Mouse (Mus musculus) G1E (cell line): Measurements from ENCODE around the gene Top1. TPM values are rescaled to one million over a fixed set of nuclear protein-coding genes. Genes with fewer than 3 reads are reported as not detected.

ENCODE experiments used
- ATAC-seq: 2 replicates; pipeline ENCODE4 v1.8.0; 2016; ENCODE audit warnings: mild to moderate bottlenecking; ENCODE audit not compliant: insufficient number of reproducible peaks, poor library complexity, low FRiP score, severe bottlenecking; ENCODE audit errors: extremely low read depth
- DNase-seq: peaks from one replicate; pipeline ENCODE4 v3.0.0; 2012; ENCODE audit warnings: low spot score
- H3K27me3 ChIP-seq: 2 replicates; pipeline ENCODE4 v1.6.1; 2012; ENCODE audit warnings: mild to moderate bottlenecking, low read length, inconsistent platforms; ENCODE audit not compliant: insufficient read depth
- H3K36me3 ChIP-seq: replicated peaks from 2 replicates; pipeline ENCODE3; 2012; ENCODE audit warnings: mild to moderate bottlenecking, inconsistent platforms
- H3K4me1 ChIP-seq: 2 replicates; pipeline ENCODE4 v1.6.1; 2012; ENCODE audit warnings: low read depth, low read length, inconsistent platforms, mixed read lengths; ENCODE audit not compliant: insufficient read depth
- H3K4me3 ChIP-seq: 2 replicates; pipeline ENCODE4 v1.5.1; 2012; ENCODE audit warnings: low read depth, mild to moderate bottlenecking, inconsistent platforms, low read length, moderate library complexity, mixed read lengths
- H3K9me3 ChIP-seq: replicated peaks from 2 replicates; pipeline ENCODE4 v1.6.1; 2012; ENCODE audit warnings: inconsistent platforms
- CTCF ChIP-seq: IDR thresholded peaks from 2 replicates; pipeline ENCODE4 v1.5.1; 2012; ENCODE audit warnings: low read depth, low read length, inconsistent platforms, mixed read lengths
- GATA1 ChIP-seq: IDR thresholded peaks from 2 replicates; pipeline ENCODE4 v1.6.1; 2012; ENCODE audit warnings: borderline replicate concordance, low read length, inconsistent platforms, mixed read lengths
- GATA2 ChIP-seq: IDR thresholded peaks from 2 replicates; pipeline ENCODE4 v1.6.1; 2012; ENCODE audit warnings: low read depth, low read length, inconsistent platforms, borderline replicate concordance
- POLR2AphosphoS5 ChIP-seq: IDR thresholded peaks from 2 replicates; pipeline ENCODE4 v1.6.1; 2012; ENCODE audit warnings: low read depth, low read length, inconsistent platforms; ENCODE audit not compliant: insufficient replicate concordance
- TAL1 ChIP-seq: conservative IDR thresholded peaks from 2 replicates; pipeline ENCODE4 v1.6.1; 2012; ENCODE audit warnings: low read depth, low read length, inconsistent platforms, mixed read lengths
- polyA plus RNA-seq: library from polyadenylated mRNA; stranded (reverse); fragments of >175 nt; gene quantifications from 2 replicates; pipeline ENCODE4 v1.2.3, GENCODE M21; 2012
- total RNA-seq, 2 experiments: library from RNA; stranded (forward) in 1 of 2; stranded (reverse) in 1 of 2; fragments of 200-1000 nt in 1 of 2; fragments of >200 nt in 1 of 2; fragmentation: Nextera tagmentation in 1 of 2; gene quantifications; 2 replicates each; pipeline ENCODE4 v1.2.3; 2014 to 2017

Gene Top1
- total and polyA plus RNA-seq, 3 experiments, result 113 to 184 (median 136) TPM

DNA sequence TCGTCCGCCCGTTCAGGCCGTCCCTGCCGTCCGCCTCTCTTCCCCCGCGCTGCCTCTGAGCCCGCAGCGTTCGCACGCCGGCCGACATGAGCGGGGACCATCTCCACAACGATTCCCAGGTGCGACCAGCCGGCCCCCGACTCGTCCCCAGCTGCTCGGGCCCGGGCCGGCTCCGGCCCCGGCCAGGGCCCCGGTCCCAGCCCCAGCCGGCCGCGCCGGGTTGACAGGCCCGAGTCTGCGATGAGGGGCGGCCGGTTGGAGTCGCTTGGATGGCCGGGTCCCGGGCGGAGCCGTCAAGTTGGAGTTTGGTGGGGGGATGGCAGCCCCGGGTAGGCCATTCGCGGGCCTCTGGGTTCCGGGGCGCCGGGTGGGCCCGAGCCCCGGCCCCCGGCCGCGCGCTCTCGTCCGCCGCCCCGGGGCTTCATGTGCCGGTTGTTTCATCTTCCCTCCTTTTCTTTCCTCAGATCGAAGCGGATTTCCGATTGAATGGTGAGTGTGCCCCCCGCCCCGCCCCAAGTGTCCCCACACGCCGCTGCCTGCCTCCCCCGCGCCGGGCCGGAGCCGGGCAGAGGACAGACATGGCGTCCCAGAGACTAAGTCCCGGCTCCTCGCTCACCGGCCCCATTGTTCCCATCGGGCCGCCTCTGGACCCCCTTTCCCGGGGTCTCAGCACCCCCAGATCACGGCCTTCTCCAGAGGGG, 606 bp downstream of the Top1 start:
- H3K27me3 ChIP-seq, result no peaks in the 10 kb centered on the region
- no peak for ATAC-seq

DNA sequence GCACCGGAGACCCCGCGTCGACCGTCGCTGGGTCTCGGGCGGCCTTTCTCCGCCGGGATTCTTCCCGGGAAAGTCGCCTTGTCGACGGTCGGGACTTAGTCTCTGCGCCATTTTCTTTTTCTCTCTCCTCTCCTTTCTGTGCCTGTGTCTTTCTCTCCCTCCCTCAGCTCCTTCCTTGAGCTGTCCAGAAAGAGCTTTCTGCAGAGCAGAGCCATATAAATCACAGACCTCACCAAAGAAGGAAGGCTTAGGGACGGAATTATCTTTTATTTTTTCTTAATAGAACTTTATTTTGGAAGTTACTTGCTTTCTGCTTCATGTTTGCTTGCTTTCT, 1.1 kb downstream of the Top1 start:
- no peaks in the 10 kb centered on the region for H3K9me3 ChIP-seq
- TF ChIP-seq GATA1, result no peak
- TF ChIP-seq POLR2AphosphoS5, result no peak
- no peak for TF ChIP-seq CTCF
- TF ChIP-seq GATA2, result no peak
- TF ChIP-seq TAL1, result no peak
- H3K36me3 ChIP-seq, result peaks cover 9% of the 10 kb centered on the region
- ATAC-seq (no peak), DNase-seq (peak; percentile 47)
- no peaks in the 10 kb centered on the region for H3K27me3 ChIP-seq
- peak overlapping the region; percentile 95 for H3K4me3 ChIP-seq
- peaks cover 28% of the 10 kb centered on the region for H3K4me1 ChIP-seq

More for the DNA sequence above, 606 bp downstream of the Top1 start:
- DNase-seq, result peak; percentile 54
- Histone ChIP-seq H3K4me1 (peaks cover 27% of the 10 kb centered on the region), H3K9me3 (no peaks in the 10 kb centered on the region), H3K4me3 (peak overlapping the region; percentile 95), H3K36me3 (peaks cover 9% of the 10 kb centered on the region)
- TF ChIP-seq CTCF, result no peak
- no peak for TF ChIP-seq GATA1
- no peak for TF ChIP-seq POLR2AphosphoS5
- TF ChIP-seq GATA2, result no peak
- no peak for TF ChIP-seq TAL1

DNA sequence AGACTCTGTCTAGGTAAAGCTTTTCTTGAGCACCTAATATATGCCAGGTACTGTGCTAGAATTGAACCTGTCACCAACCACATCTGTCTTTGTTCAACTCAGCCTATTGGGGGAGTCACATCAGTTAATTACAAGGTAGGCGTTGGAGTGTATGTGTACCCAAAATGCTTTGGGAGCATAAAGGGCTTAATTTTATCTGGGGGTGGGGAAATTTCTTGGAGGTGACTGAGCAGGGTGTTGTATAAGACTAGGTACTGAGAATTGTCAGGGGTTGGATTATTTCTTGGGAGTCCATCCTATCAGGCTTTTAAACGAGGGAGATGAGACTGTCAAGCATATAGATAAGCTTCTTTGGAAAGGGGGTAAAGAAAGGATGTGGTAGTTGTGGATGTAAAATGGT, 2.4 kb downstream of the Top1 start:
- no peaks in the 10 kb centered on the region for H3K27me3 ChIP-seq
- TF ChIP-seq POLR2AphosphoS5 (no peak), CTCF (no peak), GATA1 (no peak), TAL1 (no peak), GATA2 (no peak)
- DNase-seq (no peak), ATAC-seq (no peak)
- peaks cover 20% of the 10 kb centered on the region for H3K36me3 ChIP-seq
- H3K4me1 ChIP-seq, result peaks cover 35% of the 10 kb centered on the region
- no peaks in the 10 kb centered on the region for H3K9me3 ChIP-seq
- H3K4me3 ChIP-seq, result peak overlapping the region; percentile 95; the same call in 1 of the 2 replicates

DNA sequence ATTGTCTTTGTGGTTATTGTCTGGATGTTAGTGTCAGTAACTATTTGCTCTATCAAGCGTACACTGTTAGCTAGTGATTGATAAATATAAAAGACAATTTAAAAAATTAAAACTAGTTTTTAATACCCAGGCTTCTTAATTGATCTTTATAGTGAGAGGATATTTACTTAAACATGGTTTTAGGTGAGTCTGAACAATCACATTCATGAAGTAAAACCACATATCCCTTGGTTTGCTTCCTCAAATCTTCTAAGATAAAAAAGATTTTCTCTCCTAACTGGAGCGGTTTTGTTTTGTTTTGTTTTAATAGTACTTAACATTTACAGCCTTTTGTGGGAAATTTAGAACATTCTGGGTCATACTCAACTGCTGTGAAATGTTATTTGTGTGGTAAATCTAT, 3.4 kb downstream of the Top1 start:
- H3K36me3 ChIP-seq, result peaks cover 26% of the 10 kb centered on the region
- H3K9me3 ChIP-seq, result no peaks in the 10 kb centered on the region
- H3K4me1 ChIP-seq, result peaks cover 39% of the 10 kb centered on the region
- TF ChIP-seq GATA2, result no peak
- no peak for DNase-seq
- H3K27me3 ChIP-seq, result no peaks in the 10 kb centered on the region
- no peak overlapping the region; the same call in 1 of the 2 replicates for H3K4me3 ChIP-seq
- no peak for ATAC-seq

DNA sequence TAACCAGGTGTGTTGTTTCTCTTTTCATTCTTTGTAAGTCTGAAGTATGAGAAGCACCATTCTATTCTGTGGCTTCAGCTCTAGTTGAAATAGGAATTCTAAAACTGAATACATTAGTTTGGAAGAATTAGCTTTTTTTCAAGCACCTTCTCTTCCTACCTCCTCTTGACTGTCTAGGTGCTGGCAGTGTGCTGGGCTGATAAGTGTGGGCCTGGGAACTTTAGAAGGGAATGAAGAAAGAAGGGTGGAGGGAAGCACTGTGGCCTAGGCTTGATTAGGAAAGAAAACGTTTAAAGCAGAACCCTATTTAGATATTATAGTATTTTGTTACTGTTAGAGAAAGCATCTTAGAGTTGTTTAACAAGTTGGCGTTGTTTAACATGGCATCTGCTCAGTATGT, 5.5 kb downstream of the Top1 start:
- DNase-seq, result no peak
- no peak overlapping the region for H3K4me3 ChIP-seq
- H3K4me1 ChIP-seq, result peaks cover 46% of the 10 kb centered on the region
- H3K36me3 ChIP-seq, result peaks cover 42% of the 10 kb centered on the region
- no peak for ATAC-seq
- no peaks in the 10 kb centered on the region for H3K9me3 ChIP-seq
- no peaks in the 10 kb centered on the region for H3K27me3 ChIP-seq
- no peak for TF ChIP-seq CTCF
- TF ChIP-seq GATA2, result no peak
- TF ChIP-seq TAL1, result no peak
- TF ChIP-seq GATA1, result no peak
- no peak for TF ChIP-seq POLR2AphosphoS5

DNA sequence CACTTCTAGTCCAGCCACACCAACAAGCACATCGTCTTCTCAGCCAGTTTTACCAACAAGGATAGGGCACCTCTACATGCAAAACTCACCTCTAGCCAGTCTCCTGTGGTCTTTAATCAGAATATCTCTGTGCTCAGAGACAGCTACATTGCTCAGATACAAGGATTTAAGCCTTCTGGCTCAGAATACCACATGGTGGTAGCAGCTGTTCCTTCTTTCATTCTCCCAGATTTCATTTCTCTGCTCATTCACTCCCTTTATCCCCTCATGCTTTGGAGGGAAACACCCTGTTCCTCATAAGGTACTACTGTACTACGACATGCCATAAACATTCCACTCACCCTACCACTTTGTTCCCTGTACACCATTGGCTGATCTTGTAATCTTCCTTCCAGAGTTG, 7.5 kb downstream of the Top1 start:
- H3K36me3 ChIP-seq, result peaks cover 40% of the 10 kb centered on the region
- H3K4me3 ChIP-seq, result no peak overlapping the region
- DNase-seq (no peak), ATAC-seq (no peak)
- H3K27me3 ChIP-seq, result no peaks in the 10 kb centered on the region
- peaks cover 49% of the 10 kb centered on the region for H3K4me1 ChIP-seq
- no peak for TF ChIP-seq GATA1
- no peak for TF ChIP-seq CTCF
- TF ChIP-seq TAL1, result no peak
- no peak for TF ChIP-seq GATA2
- TF ChIP-seq POLR2AphosphoS5, result no peak
- no peaks in the 10 kb centered on the region for H3K9me3 ChIP-seq

DNA sequence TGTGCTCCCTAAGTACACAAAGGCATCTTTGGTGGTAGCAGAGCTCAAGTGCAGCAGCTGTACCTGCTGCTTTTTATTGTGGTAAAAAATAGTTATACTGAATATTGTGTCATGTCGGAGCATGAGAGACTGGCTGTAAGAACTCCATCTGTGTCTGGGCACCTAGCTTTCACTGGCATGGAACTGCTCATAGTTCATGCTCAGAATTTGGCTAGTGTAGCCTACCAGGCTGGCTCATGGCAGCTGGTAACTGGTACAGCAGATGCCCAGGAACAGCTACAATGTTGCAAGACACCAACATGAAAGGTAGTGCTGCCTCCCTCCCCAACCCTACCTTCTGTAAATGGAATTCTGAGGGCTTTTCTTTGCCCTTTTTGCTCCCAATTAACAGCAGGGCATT, 9.9 kb downstream of the Top1 start:
- Histone ChIP-seq H3K4me1 (peaks cover 48% of the 10 kb centered on the region), H3K9me3 (no peaks in the 10 kb centered on the region), H3K4me3 (no peak overlapping the region), H3K27me3 (no peaks in the 10 kb centered on the region), H3K36me3 (peaks cover 47% of the 10 kb centered on the region)
- ATAC-seq (no peak), DNase-seq (no peak)
- TF ChIP-seq CTCF (no peak), TAL1 (no peak), GATA2 (no peak), GATA1 (no peak), POLR2AphosphoS5 (no peak)
